Mouse (Mus musculus) embryo, embryonic 9.5 days (tissue): ENCODE measurements around the gene Creb5.
"Not testable (repeated sequence)": the region's sequence is repeated elsewhere in the genome, so short reads cannot be mapped to it uniquely, and the experiment has no call there.

ENCODE experiments used
- DNase-seq: peaks from one replicate; pipeline ENCODE4 v3.0.0-alpha.2; 2017; ENCODE audit errors: extremely low spot score

Creb5 gene

DNA sequence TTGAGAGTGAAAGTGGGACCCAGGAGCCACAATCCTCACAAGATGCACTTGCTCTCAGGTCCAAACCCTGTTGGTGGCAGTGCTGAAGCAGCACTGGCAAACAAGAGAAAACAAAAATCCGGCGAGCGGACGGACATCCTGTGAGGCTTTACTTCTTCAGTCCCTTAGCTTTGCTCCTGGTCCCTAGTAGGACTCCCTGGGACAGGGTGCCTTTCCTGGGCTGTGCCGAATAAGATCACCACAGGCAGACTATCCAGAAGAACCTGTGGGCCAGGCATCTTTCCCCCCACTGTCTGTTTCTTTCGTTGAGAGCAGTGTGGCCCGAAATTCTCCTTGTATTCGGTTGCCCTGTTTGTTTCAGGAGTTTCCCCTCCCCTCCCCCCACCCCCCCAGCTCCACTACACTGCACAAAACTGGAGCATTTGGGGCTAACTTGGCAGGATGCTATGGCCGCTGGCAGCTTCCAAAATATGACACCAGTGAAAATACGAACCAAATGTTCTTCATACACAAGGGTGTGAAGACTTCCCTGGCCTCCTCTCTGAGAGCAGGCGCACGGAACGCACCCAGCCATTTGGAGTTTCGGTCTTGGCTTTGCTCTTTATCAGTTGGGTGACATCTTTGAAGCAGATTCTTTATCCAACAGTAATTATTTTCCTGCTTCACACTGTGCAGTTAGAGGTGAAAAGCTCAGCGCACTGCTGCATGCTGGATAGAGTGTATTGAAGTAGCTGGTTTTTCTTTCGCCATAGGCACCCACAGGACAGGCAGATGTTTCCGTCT, 32.7 kb downstream of the Creb5 start:
- no peak for DNase-seq

DNA sequence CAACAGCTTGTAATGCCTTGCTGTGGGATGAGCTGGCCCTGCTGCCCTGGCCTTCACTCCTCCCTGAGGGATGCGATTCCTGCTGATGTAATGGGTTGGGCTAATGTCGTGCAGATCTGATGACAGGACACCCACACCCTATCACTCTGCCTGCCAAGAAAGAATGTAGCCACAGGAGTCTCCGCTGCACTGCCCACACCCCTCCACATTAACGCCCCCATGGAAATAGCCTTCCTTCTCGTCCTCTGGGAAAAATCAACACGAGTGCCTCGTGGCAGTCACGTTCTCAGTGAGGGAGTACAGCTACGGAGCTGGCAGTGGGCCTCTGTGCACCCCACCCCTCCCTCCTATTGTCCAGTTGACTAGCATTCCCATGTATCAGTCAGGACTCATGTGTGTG, 50.3 kb downstream of the Creb5 start:
- DNase-seq: peak; percentile 42

DNA sequence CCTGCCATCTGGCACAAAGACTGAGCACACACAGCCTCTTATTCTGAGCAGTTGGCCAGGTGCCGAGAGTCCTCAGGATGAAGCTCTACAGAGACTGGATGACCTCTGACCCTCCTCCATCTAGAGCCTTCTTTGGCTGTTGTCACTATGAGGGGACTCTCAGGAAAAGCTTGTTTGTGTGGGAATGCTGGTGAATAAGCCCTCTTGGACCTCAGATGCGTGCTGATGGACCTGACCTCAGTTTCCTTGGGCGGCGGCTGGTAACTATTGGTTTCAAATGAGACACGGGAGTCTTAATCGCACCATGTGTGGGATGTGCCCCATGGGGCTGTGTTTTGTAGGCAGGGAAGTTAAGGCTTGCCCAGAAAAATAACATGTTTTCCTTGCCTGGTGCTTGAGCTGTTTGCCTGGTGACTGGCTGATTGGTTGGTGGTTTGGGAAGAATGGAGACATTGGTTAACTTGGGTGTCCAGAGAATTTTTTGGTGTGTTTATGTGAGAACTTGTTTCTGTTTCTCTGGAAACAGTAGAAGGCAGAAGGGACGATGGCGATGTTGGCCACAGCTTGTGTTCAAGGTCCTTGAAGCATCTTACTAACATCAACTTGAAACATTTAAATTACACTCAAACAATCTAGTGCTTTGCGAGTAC, 65.4 kb downstream of the Creb5 start:
- DNase-seq: no peak

DNA sequence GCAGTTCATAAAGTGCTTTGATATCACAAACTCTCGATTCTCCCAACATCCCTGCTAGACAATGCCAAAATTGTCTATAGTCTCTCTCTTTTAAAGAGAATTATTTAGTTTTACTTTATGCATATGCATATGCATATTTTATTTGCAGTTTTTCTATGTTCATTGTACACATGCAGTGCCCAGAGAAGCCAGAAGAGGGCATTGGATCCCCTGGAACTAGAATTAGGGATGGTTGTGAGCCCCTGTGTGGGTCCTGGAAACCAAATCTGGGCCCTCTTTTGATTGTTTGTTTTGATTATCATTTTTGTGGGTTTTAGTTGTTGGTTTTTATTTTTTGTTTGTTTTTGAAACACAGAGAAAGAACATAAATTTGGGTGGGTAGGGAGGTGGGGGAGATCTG, 69.3 kb downstream of the Creb5 start:
- DNase-seq: no peak

DNA sequence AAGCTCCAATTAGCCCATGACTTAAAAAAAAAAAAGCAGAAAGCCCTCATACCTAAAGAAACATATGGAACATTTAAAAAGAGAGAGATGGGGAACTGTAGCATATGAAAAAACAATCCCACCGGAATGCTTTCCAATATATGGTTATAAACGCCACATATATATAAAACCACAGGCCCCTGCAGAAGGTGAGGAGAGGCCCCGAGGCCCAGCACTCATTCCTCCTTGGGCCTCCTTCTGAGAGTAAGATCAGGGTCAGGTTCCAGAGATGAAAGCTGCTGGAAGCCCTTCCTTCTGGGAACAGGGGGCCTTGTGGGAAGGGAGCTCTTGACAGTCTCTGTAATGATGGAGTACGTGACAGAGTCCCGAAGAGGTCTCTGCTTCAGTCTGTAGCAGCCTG, 76.5 kb downstream of the Creb5 start:
- no peak for DNase-seq

DNA sequence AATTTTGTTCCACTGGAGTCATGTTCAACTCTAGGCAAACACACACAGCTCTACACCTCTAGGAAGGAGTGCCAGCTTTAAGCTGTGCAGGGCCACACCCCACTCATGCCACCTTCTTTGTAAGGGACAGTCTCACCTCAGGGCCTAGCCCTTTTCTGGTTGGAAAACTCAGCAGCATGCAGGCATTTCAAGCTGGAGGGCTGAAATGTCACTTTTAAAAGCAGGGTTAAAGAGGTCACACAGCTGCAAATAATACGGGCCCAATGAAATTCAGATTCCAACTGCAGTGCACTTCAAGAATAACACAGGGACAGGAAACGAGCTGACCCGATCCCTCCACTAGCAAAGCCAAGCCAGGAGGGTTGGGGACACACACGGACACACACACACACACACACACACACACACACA, 76.9 kb downstream of the Creb5 start:
- peak; percentile 52 for DNase-seq

DNA sequence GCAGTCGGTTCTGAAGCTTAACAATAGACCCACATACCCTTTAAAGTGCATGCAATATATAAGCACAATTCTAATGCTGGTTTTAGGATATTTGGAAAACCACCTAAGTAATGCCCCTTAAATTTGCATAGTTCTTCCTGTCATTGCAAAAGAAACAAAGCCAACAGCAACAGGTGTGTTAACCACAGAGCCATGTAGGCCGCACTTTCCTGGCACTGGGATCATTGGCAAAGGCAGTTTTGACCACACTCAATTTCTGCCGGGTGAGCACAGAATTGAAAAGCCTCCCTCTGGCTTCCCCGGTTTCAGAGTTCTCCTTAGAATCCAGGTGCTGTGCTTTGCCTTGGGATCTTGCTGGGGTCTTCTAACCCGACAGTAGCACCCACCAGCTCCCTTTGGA, 82.1 kb downstream of the Creb5 start:
- DNase-seq: no peak

DNA sequence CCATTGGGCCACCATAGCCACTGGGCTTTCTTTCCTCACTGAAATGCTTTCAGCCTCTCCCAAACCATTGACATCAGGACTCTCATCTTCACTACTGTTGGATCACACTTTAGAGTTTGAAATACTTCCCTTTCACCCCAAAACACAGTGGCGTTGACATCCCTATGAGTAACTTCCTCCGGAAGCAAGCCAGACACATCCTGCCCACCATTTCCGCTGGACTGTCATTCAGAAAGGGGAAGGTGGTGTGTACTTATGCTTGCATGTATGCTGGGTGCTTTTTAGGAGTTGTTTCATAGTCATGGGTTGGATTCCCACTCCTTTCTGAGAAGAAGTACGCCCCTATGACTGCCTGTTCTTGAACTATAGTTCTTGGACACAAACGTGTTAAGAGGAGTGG, 82.9 kb downstream of the Creb5 start:
- no peak for DNase-seq

DNA sequence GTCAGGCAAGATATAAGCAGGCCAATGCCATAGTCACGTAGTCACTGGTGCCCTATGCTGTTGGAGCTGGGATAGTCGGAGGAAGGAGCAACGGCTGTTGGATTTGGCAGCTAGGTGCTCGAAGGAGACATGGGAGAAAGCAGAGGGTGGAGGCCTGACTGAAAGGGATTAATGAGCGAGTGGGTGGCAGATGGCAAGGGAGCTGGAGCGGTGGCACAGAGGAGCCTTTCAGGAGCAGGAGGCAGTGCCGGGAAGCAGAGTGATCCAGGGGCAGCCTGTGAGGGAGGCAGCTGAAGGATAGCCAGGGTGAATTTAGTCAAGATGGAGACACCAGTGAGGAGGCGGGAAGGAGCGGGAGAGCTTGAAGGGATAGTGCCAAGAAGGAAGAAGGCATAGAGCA, 84.9 kb downstream of the Creb5 start:
- DNase-seq: no peak

DNA sequence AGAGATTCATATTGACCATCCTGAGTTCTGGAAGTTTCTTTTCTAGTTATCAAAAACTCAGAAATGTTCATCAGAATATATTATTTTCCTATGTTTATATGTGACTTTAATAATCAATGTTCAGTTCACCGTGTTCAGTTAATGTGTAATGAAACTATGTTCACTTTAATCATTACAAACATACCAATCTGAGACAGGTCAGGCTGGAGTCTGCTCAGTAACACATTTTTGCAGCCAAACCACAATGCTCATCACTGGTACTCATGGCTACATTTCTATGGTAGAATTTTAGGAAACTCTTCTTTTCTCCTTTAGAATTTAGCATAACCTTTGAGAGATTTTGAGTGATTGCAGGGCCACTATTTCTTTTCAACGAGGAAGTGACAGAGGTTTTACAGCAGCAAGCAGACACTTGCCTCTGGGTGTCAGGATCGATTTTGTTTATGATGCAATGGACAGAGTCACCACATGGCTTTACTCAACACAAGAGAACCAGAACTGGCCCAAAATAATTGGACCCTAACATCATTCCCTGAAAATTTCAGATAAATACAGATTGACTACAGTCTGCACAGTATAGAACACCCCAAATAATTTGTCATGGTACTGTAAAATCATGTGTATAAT, 87.4 kb downstream of the Creb5 start:
- DNase-seq: no peak

DNA sequence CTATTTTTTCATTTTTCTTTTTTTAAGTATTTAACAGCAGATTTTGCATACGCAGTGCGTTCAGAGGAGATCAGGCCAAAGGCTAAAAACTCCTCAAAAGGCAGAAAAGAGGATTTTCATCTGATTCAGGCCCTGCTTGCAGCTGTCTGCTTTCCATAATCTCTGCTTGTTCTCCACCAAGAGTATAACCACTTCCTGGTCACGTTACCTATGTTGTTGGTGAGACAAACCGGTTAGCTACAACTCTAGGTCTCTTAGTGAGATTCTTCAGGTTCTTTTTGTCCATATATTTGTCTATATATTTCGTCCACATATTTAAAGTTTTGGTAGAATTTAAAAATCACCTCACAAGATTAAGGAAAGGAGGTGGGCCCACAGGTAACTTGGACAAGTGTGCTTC, 102.2 kb downstream of the Creb5 start:
- no peak for DNase-seq

DNA sequence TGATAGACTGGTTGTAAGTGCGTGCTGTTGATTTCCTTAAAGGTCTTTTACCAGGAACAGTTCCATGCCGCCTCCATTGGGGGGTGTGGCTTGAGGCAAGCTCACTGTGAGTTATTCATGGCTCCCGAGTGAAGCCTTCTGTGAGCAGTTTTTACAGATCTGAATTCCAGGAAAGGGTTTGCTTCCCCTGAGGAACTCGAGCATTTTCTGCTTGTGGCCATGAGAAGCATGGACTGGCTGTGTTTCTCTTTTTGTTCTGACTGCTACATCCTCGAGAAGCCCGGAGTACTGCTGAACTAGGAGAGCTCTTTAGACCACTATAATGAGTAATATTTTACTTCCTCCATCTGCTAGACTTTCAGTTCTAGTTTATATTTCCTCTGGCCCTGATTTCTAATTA, 103.3 kb downstream of the Creb5 start:
- DNase-seq: no peak

DNA sequence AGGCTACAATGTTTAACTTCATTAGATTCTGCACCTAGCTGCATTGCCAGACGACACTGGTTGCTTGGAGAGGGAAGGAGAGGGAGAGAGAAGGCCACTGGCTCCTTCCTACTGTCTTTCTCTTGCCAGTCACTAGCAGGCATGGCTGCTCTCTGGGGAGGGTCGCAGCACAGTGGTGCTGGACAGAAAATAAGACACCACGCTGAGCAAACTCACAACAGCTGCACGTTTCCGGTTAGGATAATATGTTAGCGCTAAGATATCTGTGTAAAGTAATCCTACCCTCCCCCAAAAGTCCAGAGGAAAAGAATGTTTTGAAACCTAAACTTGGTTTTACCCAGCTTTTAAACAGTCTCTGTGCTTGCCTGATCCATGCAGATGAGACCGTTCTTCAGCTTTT, 107.0 kb downstream of the Creb5 start:
- DNase-seq: peak; percentile 12

DNA sequence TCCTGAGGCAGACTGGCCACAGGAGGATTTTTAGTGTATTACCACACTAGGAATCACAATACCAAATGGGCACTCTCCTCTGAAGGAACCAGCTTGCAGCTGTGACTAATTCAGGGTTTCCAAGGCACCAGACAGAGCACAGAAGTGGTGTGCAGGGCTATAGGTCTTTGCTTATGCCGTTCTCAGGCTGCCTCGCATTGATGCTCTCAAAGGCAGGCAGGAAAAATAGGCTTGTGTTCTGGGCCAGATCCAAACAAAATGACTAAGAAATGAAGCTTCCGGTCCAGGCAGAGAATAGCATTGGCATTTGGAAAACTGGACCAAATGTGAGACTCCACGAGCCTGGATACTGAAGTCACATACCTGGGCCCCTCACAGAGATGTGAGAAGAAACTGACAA, 108.1 kb downstream of the Creb5 start:
- no peak for DNase-seq

DNA sequence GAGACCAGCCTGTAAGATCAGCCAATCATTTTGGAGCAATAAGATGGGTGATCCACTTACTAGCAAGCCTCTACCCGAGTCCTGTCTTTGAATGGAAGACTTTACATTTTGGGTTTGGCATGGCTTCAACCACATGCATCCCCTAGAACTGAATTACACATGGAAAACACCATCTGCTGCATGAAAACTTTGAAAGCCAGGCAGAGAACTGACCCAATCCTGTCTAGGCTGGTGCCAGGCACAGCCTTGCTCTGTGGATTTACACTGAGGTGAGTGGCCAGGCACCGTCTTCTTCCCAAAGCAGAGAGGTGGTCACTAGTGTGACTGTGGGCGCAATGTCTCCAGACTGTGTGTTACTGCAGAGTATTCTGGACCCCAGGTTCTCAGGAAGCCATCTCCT, 109.4 kb downstream of the Creb5 start:
- no peak for DNase-seq

DNA sequence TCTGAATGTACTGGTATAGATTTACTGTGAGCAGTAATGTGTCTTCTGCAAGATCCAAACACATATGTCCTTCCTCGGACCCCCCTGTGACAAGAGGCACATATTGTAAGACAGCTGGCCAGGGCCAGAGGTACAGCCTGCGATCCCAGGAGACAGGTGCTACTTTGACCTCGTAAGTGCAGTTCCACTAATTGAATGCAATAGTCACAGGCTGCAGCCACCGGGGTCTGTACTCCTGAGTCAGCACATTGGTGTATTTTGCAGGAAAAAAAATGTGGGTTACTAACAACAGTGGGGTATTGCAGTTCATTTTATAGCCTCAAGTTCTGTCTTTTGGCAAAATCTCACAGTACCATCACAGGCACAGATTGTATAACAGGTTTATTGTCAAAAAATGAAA, 110.7 kb downstream of the Creb5 start:
- DNase-seq: no peak

DNA sequence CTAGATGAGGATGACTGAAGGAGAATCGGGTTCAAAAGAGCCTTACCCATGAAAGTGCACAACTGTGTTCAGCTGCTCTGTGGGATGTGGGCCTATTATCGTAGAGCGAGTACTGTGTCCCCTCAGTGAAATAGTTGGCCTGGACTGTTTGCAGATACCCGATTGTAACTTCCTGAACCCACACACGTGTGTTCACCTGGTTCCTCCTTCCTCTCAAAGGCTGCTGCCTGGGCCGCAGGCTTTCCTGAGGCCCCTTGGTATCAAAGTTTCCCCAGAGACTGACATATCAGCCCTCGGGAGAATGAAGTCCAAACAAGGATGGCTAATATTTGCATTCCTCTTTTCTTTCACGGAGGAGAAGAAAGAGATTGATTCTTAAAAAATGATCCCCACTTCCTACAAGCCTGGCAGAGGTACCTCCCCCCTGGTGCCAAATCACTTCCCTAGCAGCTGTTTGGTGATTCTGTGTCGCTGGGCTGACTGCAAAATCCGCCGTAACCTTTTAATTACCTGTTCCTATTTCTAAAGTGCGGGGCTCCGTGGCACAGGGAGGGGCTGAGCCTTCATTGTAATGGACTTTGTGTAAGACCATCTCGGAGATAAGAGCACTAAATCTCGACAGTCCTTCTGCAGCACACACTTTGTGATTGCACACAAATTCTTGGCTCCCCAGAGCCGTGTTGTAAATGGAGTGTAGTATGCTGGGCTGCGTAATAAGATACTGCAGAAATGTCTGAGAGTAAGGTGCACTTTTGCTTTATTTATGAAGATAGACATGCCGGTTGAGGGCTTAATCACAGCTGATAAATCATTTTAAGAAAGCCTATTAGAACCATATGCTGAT, 111.4 kb downstream of the Creb5 start:
- DNase-seq: peak; percentile 2

DNA sequence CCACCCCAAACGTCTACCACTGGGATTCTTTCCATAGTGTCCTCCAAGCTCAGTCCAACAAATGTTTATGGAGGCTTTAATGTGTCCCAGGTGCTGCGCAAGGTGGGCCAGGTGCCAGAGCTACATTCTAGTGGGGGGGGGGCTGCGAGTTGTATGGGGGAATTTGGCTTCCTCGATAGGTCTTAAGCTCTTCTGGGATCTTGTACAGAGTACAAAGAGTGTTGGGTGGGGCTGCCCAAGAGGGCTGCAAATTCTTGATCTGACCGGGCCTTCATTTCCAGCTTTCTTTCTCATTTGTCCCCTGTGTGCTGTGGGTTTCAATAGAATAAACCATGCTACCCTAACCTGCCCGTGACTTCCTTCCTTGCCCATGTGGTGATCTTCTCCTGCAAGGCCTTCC, 114.3 kb downstream of the Creb5 start:
- no peak for DNase-seq

DNA sequence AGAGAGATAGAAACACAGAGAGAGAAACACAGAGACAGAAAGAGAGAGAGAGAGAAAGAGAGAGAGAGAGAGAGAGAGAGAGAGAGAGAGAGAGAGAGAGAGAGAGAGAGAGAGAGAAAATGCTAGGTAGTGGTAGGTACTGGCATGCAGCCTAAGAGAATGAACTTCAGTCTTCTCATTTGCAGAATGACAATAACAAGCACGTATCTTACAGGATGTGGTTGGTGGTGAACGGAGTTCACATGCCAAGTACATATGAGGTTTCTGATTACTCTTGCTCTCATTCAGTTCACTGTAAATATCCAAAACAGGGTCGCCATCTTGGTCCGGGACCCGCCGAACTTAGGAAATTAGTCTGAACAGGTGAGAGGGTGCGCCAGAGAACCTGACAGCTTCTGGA, 115.5 kb downstream of the Creb5 start:
- DNase-seq: not testable (repeated sequence)

DNA sequence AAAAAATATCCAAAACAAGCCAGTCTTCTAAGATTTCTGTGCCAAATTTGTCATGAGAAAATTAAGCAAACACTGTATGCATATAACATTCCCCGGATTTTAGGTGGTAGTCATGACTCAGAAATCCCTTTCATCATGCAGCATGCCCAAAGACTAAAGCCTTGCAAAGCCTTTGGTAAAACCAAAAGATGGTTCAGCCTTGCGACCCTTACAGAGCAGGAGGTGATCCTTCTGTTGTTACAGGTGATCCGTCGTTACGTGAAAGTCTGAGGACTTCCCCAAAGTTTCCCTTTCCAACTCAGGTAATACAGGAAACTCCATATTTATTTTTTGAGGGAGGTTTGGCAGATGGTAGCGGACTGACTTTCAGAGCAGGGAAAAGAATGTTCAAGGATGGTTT, 122.1 kb downstream of the Creb5 start:
- no peak for DNase-seq

DNA sequence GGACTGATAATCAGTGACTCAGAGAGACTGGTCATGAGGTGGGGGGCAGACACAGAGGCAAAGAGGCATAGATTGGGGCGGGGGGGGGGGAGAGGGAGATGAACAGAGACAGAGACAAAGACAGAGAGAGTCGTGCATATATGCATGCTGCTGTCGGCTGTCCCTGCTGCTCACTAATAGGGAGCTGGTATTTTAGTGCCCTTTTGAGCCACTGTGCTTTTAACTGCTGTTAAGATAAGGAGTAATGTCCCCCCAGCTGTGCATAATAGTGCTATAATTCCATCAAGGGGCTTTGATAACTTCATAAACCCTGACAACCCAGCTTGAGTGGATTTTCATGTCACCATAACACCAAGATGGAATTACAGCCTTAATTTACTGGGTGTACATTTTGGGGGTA, 134.3 kb downstream of the Creb5 start:
- no peak for DNase-seq

DNA sequence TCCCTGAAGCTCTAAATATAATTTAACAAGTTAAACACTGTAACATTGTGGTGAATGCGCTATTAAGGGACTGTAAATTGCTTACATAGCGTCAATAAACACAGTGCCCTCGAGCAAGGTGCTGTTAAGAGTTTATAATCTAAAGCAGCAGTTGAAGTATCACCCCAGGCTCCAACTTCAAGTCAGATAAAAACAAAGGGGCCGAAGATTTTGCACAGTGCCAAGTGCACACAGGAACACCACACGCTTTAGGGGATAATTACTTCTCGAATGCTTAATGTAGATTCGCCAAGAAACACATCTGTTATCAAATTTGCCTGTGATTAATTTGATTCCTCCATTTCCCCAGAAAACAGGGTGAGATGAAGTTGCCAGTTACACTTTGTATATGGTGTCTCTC, 142.3 kb downstream of the Creb5 start:
- DNase-seq: no peak
